Mouse (Mus musculus) CH12.LX (cell line): ENCODE data around the gene Cblb.
A peak's percentile ranks its signal among the peaks of the same experiment; 100 is the strongest.

Source experiments
- CHD1 ChIP-seq: IDR thresholded peaks from 2 replicates; pipeline ENCODE4 v1.6.1; 2012; ENCODE audit warnings: low read depth, low read length, improper control_type of control experiment, inconsistent platforms
- CHD2 ChIP-seq: IDR thresholded peaks from 2 replicates; pipeline ENCODE4 v1.6.1; 2011; ENCODE audit warnings: low read length, improper control_type of control experiment
- CTCF ChIP-seq, 2 experiments: IDR thresholded peaks in 1 of 2; conservative IDR thresholded peaks in 1 of 2; 2 replicates each; pipeline ENCODE4 v1.5.1; 2011 to 2012; ENCODE audit warnings: low read depth in 2 of 2, low read length in 2 of 2, improper control_type of control experiment in 1 of 2, inconsistent platforms in 1 of 2, mild to moderate bottlenecking in 1 of 2, moderate library complexity in 1 of 2
- E2F4 ChIP-seq: IDR thresholded peaks from 2 replicates; pipeline ENCODE4 v1.6.1; 2011; ENCODE audit warnings: low read depth, low read length, improper control_type of control experiment; ENCODE audit not compliant: insufficient replicate concordance
- EP300 ChIP-seq: IDR thresholded peaks from 2 replicates; pipeline ENCODE4 v1.6.1; 2011; ENCODE audit warnings: low read length, improper control_type of control experiment
- MXI1 ChIP-seq: IDR thresholded peaks from 2 replicates; pipeline ENCODE4 v1.6.1; 2011; ENCODE audit warnings: mild to moderate bottlenecking, low read depth, low read length, improper control_type of control experiment
- NELFE ChIP-seq: IDR thresholded peaks from 2 replicates; pipeline ENCODE4 v1.6.1; 2011; ENCODE audit warnings: low read depth, low read length, improper control_type of control experiment
- POLR2A ChIP-seq: IDR thresholded peaks from 2 replicates; pipeline ENCODE4 v1.6.1; 2011; ENCODE audit warnings: low read depth, mild to moderate bottlenecking, improper control_type of control experiment, low read length
- POLR2AphosphoS2 ChIP-seq: IDR thresholded peaks from 2 replicates; pipeline ENCODE4 v1.6.1; 2011; ENCODE audit warnings: low read depth, low read length, improper control_type of control experiment
- UBTF ChIP-seq: IDR thresholded peaks from 2 replicates; pipeline ENCODE4 v1.6.1; 2012; ENCODE audit warnings: low read depth, mild to moderate bottlenecking, inconsistent platforms, low read length, improper control_type of control experiment, moderate library complexity
- ZC3H11A ChIP-seq: IDR thresholded peaks from 2 replicates; pipeline ENCODE4 v1.6.1; 2012; ENCODE audit warnings: low read depth, mild to moderate bottlenecking, inconsistent platforms, low read length, improper control_type of control experiment

DNA sequence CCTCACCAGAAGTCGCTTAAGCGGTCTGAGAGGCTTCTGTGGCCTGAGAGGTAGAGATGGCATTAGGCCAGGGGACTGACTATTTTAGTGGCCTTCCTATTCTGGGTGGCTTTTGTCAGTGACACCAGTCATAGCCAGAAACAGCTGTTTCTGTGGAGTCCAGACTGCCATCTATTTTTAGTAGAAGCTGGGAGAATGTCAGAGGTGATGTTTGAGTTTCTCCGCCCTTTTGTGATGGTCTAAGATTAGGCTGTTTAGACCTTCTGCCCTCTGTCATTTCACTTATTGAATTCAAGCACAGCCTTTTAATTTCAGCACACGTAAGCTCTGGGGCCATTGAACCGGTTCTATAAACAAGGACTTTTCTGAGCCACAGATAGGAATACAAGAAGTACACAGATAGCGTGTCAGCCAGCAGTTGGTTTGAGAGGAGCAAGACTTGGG lies 40.8 kb downstream of the Cblb start:
- TF ChIP-seq CHD2: no peak
- TF ChIP-seq CTCF (conservative IDR thresholded peaks at IDR 0.05 in 1 of 2, IDR thresholded peaks at IDR 0.05 in 1 of 2; ENCODE audit: low read depth in 2 of 2, low read length in 2 of 2): no peak
- TF ChIP-seq MXI1: no peak
- TF ChIP-seq UBTF: no peak
- TF ChIP-seq POLR2A: no peak
- no peak for TF ChIP-seq POLR2AphosphoS2
- TF ChIP-seq E2F4: no peak
- no peak for TF ChIP-seq NELFE
- TF ChIP-seq EP300: peak; percentile 88
- TF ChIP-seq CHD1: no peak
- TF ChIP-seq ZC3H11A: no peak
